Mouse (Mus musculus) heart, postnatal 0 days (tissue): ENCODE results near the gene Mapkapk3.

Experiments
- CTCF ChIP-seq: IDR thresholded peaks from 2 replicates; pipeline ENCODE4 v1.5.1; 2016; ENCODE audit warnings: antibody characterized with exemption, control low read depth, low read depth
- EP300 ChIP-seq: IDR thresholded peaks from 2 replicates; pipeline ENCODE4 v1.6.1; 2016; ENCODE audit warnings: antibody characterized with exemption, low read depth

GRCm38 (mm10) chr9:107249154-107249553 lies 40.5 kb downstream of the Mapkapk3 start:
- no peak for TF ChIP-seq CTCF
- no peak for TF ChIP-seq EP300
